Mouse (Mus musculus) liver, postnatal 0 days (tissue): ENCODE measurements around the gene Il21r.

Experiments used
- CTCF ChIP-seq: sonication (generic); IDR thresholded peaks from 2 replicates; pipeline ENCODE4 v1.5.1; 2016; ENCODE audit warnings: antibody characterized with exemption, low read depth
- EP300 ChIP-seq: IDR thresholded peaks from 2 replicates; pipeline ENCODE4 v1.6.1; 2016; ENCODE audit warnings: antibody characterized with exemption, low read depth, mild to moderate bottlenecking

GRCm38 (mm10) chr7:125555351-125555872 lies 47.8 kb upstream of the Il21r start:
- TF ChIP-seq CTCF (no peak), EP300 (no peak)
